Mouse (Mus musculus): ENCODE measurements around the gene Mgat5. TPM values are rescaled to one million over a fixed set of nuclear protein-coding genes. Genes with fewer than 3 reads are reported as not detected.

The Mgat5 gene
- polyA plus RNA-seq, 2 experiments = 6.6 to 8.4 TPM

- H3K9me3 ChIP-seq (ENCODE audit: control insufficient read depth, low read length) = no peaks in the 10 kb centered on the region
- H3K4me3 ChIP-seq (replicated peaks; ENCODE audit: low read length) = no peak overlapping the region
- ATAC-seq (ENCODE audit: low FRiP score, low read depth) = no peak
- no peaks in the 10 kb centered on the region for H3K27me3 ChIP-seq (ENCODE audit: control insufficient read depth, insufficient read depth, low read length)
- no peaks in the 10 kb centered on the region for H3K36me3 ChIP-seq (ENCODE audit: control insufficient read depth, insufficient read depth, low read length)
- 89% methylated on average over 5 of the region's 5 CpGs for WGBS
- TF ChIP-seq POLR2A (IDR thresholded peaks at IDR 0.05; ENCODE audit: borderline replicate concordance, extremely low read depth, insufficient read depth, insufficient read length) = no peak
- no peak overlapping the region for H3K9ac ChIP-seq (ENCODE audit: low read depth, low read length, severe bottlenecking)
- H3K4me2 ChIP-seq (replicated peaks; ENCODE audit: low read depth, low read length, severe bottlenecking) = no peak overlapping the region
- DNase-seq (ENCODE audit: low spot score) = no peak
- H3K4me1 ChIP-seq (ENCODE audit: control insufficient read depth, insufficient read depth, low read length) = no peaks in the 10 kb centered on the region
- H3K27ac ChIP-seq (replicated peaks; ENCODE audit: low read depth, low read length) = no peak overlapping the region
Measured at GRCm38 (mm10) chr1:127225060-127225459, 20.2 kb downstream of the Mgat5 start.

- 63% methylated on average over 2 of the region's 2 CpGs for WGBS
- TF ChIP-seq POLR2A (IDR thresholded peaks at IDR 0.05; ENCODE audit: borderline replicate concordance, extremely low read depth, insufficient read depth, insufficient read length) = no peak
- Histone ChIP-seq H3K27me3 (ENCODE audit: control insufficient read depth, insufficient read depth, low read length) (no peaks in the 10 kb centered on the region), H3K4me2 (replicated peaks; ENCODE audit: low read depth, low read length, severe bottlenecking) (no peak overlapping the region), H3K36me3 (ENCODE audit: control insufficient read depth, insufficient read depth, low read length) (no peaks in the 10 kb centered on the region), H3K27ac (replicated peaks; ENCODE audit: low read depth, low read length) (no peak overlapping the region), H3K4me1 (ENCODE audit: control insufficient read depth, insufficient read depth, low read length) (peaks cover 3% of the 10 kb centered on the region; the same call in 1 of the 2 replicates), H3K9me3 (ENCODE audit: control insufficient read depth, low read length) (no peaks in the 10 kb centered on the region), H3K9ac (ENCODE audit: low read depth, low read length, severe bottlenecking) (no peak overlapping the region), H3K4me3 (replicated peaks; ENCODE audit: low read length) (no peak overlapping the region)
- DNase-seq (ENCODE audit: low spot score) = no peak
- ATAC-seq (ENCODE audit: low FRiP score, low read depth) = no peak
Measured at GRCm38 (mm10) chr1:127229011-127229410, 24.2 kb downstream of the Mgat5 start.

- DNase-seq (ENCODE audit: low spot score) (no peak), ATAC-seq (ENCODE audit: low FRiP score, low read depth) (no peak)
- Histone ChIP-seq H3K27ac (replicated peaks; ENCODE audit: low read depth, low read length) (no peak overlapping the region), H3K9ac (ENCODE audit: low read depth, low read length, severe bottlenecking) (no peak overlapping the region), H3K4me1 (ENCODE audit: control insufficient read depth, insufficient read depth, low read length) (peaks cover 3% of the 10 kb centered on the region; the same call in 1 of the 2 replicates), H3K4me3 (replicated peaks; ENCODE audit: low read length) (no peak overlapping the region), H3K4me2 (replicated peaks; ENCODE audit: low read depth, low read length, severe bottlenecking) (no peak overlapping the region), H3K27me3 (ENCODE audit: control insufficient read depth, insufficient read depth, low read length) (no peaks in the 10 kb centered on the region), H3K9me3 (ENCODE audit: control insufficient read depth, low read length) (no peaks in the 10 kb centered on the region), H3K36me3 (ENCODE audit: control insufficient read depth, insufficient read depth, low read length) (no peaks in the 10 kb centered on the region)
- WGBS = 62% methylated on average over 2 of the region's 2 CpGs
- no peak for TF ChIP-seq POLR2A (IDR thresholded peaks at IDR 0.05; ENCODE audit: borderline replicate concordance, extremely low read depth, insufficient read depth, insufficient read length)
Measured at GRCm38 (mm10) chr1:127230468-127230867, 25.7 kb downstream of the Mgat5 start.

GRCm38 (mm10) chr1:127233191-127233651, 28.4 kb downstream of the Mgat5 start:
- Histone ChIP-seq H3K9ac (ENCODE audit: low read depth, low read length, severe bottlenecking) (no peak overlapping the region), H3K4me3 (replicated peaks; ENCODE audit: low read length) (no peak overlapping the region), H3K4me2 (replicated peaks; ENCODE audit: low read depth, low read length, severe bottlenecking) (no peak overlapping the region), H3K36me3 (ENCODE audit: control insufficient read depth, insufficient read depth, low read length) (no peaks in the 10 kb centered on the region), H3K9me3 (ENCODE audit: control insufficient read depth, low read length) (no peaks in the 10 kb centered on the region), H3K27ac (replicated peaks; ENCODE audit: low read depth, low read length) (no peak overlapping the region), H3K4me1 (ENCODE audit: control insufficient read depth, insufficient read depth, low read length) (peaks cover 3% of the 10 kb centered on the region; the same call in 1 of the 2 replicates), H3K27me3 (ENCODE audit: control insufficient read depth, insufficient read depth, low read length) (no peaks in the 10 kb centered on the region)
- ATAC-seq (ENCODE audit: low FRiP score, low read depth) = no peak
- no peak for TF ChIP-seq POLR2A (IDR thresholded peaks at IDR 0.05; ENCODE audit: borderline replicate concordance, extremely low read depth, insufficient read depth, insufficient read length)
- DNase-seq (ENCODE audit: low spot score) = no peak
- WGBS = 34% methylated on average over 4 of the region's 4 CpGs

GRCm38 (mm10) chr1:127235157-127235556, 30.3 kb downstream of the Mgat5 start:
- Histone ChIP-seq H3K4me2 (replicated peaks; ENCODE audit: low read depth, low read length, severe bottlenecking) (no peak overlapping the region), H3K36me3 (ENCODE audit: control insufficient read depth, insufficient read depth, low read length) (no peaks in the 10 kb centered on the region), H3K4me3 (replicated peaks; ENCODE audit: low read length) (no peak overlapping the region), H3K9ac (ENCODE audit: low read depth, low read length, severe bottlenecking) (no peak overlapping the region), H3K27ac (replicated peaks; ENCODE audit: low read depth, low read length) (no peak overlapping the region), H3K4me1 (ENCODE audit: control insufficient read depth, insufficient read depth, low read length) (peaks cover 13% of the 10 kb centered on the region), H3K27me3 (ENCODE audit: control insufficient read depth, insufficient read depth, low read length) (no peaks in the 10 kb centered on the region), H3K9me3 (ENCODE audit: control insufficient read depth, low read length) (no peaks in the 10 kb centered on the region)
- 74% methylated on average over 4 of the region's 4 CpGs for WGBS
- ATAC-seq (ENCODE audit: low FRiP score, low read depth) = no peak
- no peak for TF ChIP-seq POLR2A (IDR thresholded peaks at IDR 0.05; ENCODE audit: borderline replicate concordance, extremely low read depth, insufficient read depth, insufficient read length)
- DNase-seq (ENCODE audit: low spot score) = no peak

GRCm38 (mm10) chr1:127236396-127236795, 31.6 kb downstream of the Mgat5 start:
- Histone ChIP-seq H3K4me3 (replicated peaks; ENCODE audit: low read length) (no peak overlapping the region), H3K27ac (replicated peaks; ENCODE audit: low read depth, low read length) (no peak overlapping the region), H3K4me1 (ENCODE audit: control insufficient read depth, insufficient read depth, low read length) (peaks cover 16% of the 10 kb centered on the region), H3K36me3 (ENCODE audit: control insufficient read depth, insufficient read depth, low read length) (no peaks in the 10 kb centered on the region), H3K9ac (ENCODE audit: low read depth, low read length, severe bottlenecking) (no peak overlapping the region), H3K4me2 (replicated peaks; ENCODE audit: low read depth, low read length, severe bottlenecking) (no peak overlapping the region), H3K27me3 (ENCODE audit: control insufficient read depth, insufficient read depth, low read length) (no peaks in the 10 kb centered on the region), H3K9me3 (ENCODE audit: control insufficient read depth, low read length) (no peaks in the 10 kb centered on the region)
- no peak for ATAC-seq (ENCODE audit: low FRiP score, low read depth)
- WGBS = 30% methylated on average over 8 of the region's 8 CpGs
- DNase-seq (ENCODE audit: low spot score) = no peak
- no peak for TF ChIP-seq POLR2A (IDR thresholded peaks at IDR 0.05; ENCODE audit: borderline replicate concordance, extremely low read depth, insufficient read depth, insufficient read length)
